Mouse (Mus musculus): ENCODE measurements around the gene Rnasel.

GRCm38 (mm10) chr1:153767281-153767680 lies 18.1 kb downstream of the Rnasel start:
- TF ChIP-seq POLR2A (IDR thresholded peaks at IDR 0.05; ENCODE audit: extremely low read depth, insufficient read depth, low read length) (no peak), CTCF (IDR thresholded peaks at IDR 0.05; ENCODE audit: low read depth, low read length) (no peak)
